Mouse (Mus musculus) embryonic facial prominence, embryonic 11.5 days (tissue): Measurements from ENCODE around the gene AL607142.1. TPM values are rescaled to one million over a fixed set of nuclear protein-coding genes. Genes with fewer than 3 reads are reported as not detected.

ENCODE experiments used
- ATAC-seq: fragments of 200-750 bp; cut with Nextera tagmentation; replicated peaks from 2 replicates; pipeline ENCODE4 v1.8.0; 2017; ENCODE audit warnings: low read depth; ENCODE audit not compliant: insufficient number of reproducible peaks, low FRiP score, low TSS enrichment
- DNase-seq: peaks from one replicate; pipeline ENCODE4 v3.0.0-alpha.2; 2015; ENCODE audit warnings: low spot score
- H3K27ac ChIP-seq: fragments of 300-500 bp; sonication (generic); replicated peaks from 2 replicates; pipeline ENCODE4 v1.5.1; 2014; ENCODE audit warnings: mild to moderate bottlenecking, low read depth, low read length, control low read depth
- H3K27me3 ChIP-seq: fragments of 300-500 bp; sonication (generic); 2 replicates; pipeline ENCODE4 v1.6.1; 2014; ENCODE audit warnings: mild to moderate bottlenecking, low read length, moderate library complexity, mixed read lengths; ENCODE audit not compliant: control insufficient read depth, insufficient read depth
- H3K36me3 ChIP-seq: fragments of 300-500 bp; sonication (generic); replicated peaks from 2 replicates; pipeline ENCODE4 v1.6.1; 2014; ENCODE audit warnings: low read depth, mild to moderate bottlenecking, low read length, moderate library complexity, mixed read lengths; ENCODE audit not compliant: control insufficient read depth, insufficient read depth
- H3K4me1 ChIP-seq: fragments of 300-500 bp; sonication (generic); 2 replicates; pipeline ENCODE4 v1.6.1; 2014; ENCODE audit warnings: low read length, mixed read lengths; ENCODE audit not compliant: control insufficient read depth, insufficient read depth
- H3K4me2 ChIP-seq: fragments of 300-500 bp; sonication (generic); 2 replicates; pipeline ENCODE4 v1.6.1; 2014; ENCODE audit warnings: low read depth, mild to moderate bottlenecking, control low read depth, low read length, moderate library complexity
- H3K4me3 ChIP-seq: fragments of 300-500 bp; sonication (generic); 2 replicates; pipeline ENCODE4 v1.5.1; 2014; ENCODE audit warnings: low read depth, low read length, control low read depth
- H3K9ac ChIP-seq: fragments of 300-500 bp; sonication (generic); replicated peaks from 2 replicates; pipeline ENCODE4 v1.6.1; 2014; ENCODE audit warnings: mild to moderate bottlenecking, control low read depth, low read length
- H3K9me3 ChIP-seq: fragments of 300-500 bp; sonication (generic); replicated peaks from 2 replicates; pipeline ENCODE4 v1.6.1; 2016; ENCODE audit warnings: mild to moderate bottlenecking, low read length, inconsistent platforms, mixed read lengths; ENCODE audit not compliant: control insufficient read depth
- WGBS: fragments of 180-500 bp; shearing (Covaris S2); extraction: QIAGEN DNeasy Blood & Tissue Kit; methylation state at CpG from one replicate; pipeline ENCODE4 v1.1.7; 2014; 5-methylcytosine and 5-hydroxymethylcytosine counted together
- polyA plus RNA-seq: library from polyadenylated mRNA; unstranded; fragments of >200 nt; fragmentation: Nextera tagmentation; extraction: Ambion mirVana; gene quantifications from 2 replicates; pipeline ENCODE4 v1.2.1, GENCODE M21; 2014

AL607142.1 gene
- polyA plus RNA-seq, 1 experiment from 2014 or later: not detected

- no peak overlapping the region for H3K27ac ChIP-seq
- H3K4me2 ChIP-seq: no peak overlapping the region
- no peaks in the 10 kb centered on the region for H3K36me3 ChIP-seq
- DNase-seq: no peak
- H3K4me3 ChIP-seq: no peak overlapping the region
- ATAC-seq: no peak
- 22% methylated on average over 4 of the region's 4 CpGs for WGBS
- H3K9ac ChIP-seq: no peak overlapping the region
- no peaks in the 10 kb centered on the region for H3K27me3 ChIP-seq
- no peaks in the 10 kb centered on the region for H3K4me1 ChIP-seq
- no peaks in the 10 kb centered on the region for H3K9me3 ChIP-seq
Measured at GRCm38 (mm10) chr4:120047060-120047459, 17.7 kb upstream of the AL607142.1 start.

GRCm38 (mm10) chr4:120048274-120048673, 16.5 kb upstream of the AL607142.1 start:
- DNase-seq (no peak), ATAC-seq (no peak)
- no peak overlapping the region for H3K27ac ChIP-seq
- WGBS: 71% methylated on average over 4 of the region's 4 CpGs
- H3K4me2 ChIP-seq: no peak overlapping the region
- no peak overlapping the region for H3K9ac ChIP-seq
- H3K4me3 ChIP-seq: no peak overlapping the region
- H3K4me1 ChIP-seq: no peaks in the 10 kb centered on the region
- H3K27me3 ChIP-seq: no peaks in the 10 kb centered on the region
- H3K9me3 ChIP-seq: no peaks in the 10 kb centered on the region
- H3K36me3 ChIP-seq: no peaks in the 10 kb centered on the region

- Histone ChIP-seq H3K27me3 (no peaks in the 10 kb centered on the region), H3K4me3 (no peak overlapping the region), H3K4me1 (no peaks in the 10 kb centered on the region), H3K36me3 (no peaks in the 10 kb centered on the region), H3K27ac (no peak overlapping the region), H3K4me2 (no peak overlapping the region), H3K9me3 (no peaks in the 10 kb centered on the region), H3K9ac (no peak overlapping the region)
- ATAC-seq: no peak
- WGBS: 84% methylated on average over 3 of the region's 3 CpGs
- no peak for DNase-seq
Measured at GRCm38 (mm10) chr4:120049857-120050256, 14.9 kb upstream of the AL607142.1 start.

- no peak overlapping the region for H3K4me2 ChIP-seq
- H3K9me3 ChIP-seq: no peaks in the 10 kb centered on the region
- no peak overlapping the region for H3K27ac ChIP-seq
- DNase-seq (no peak), ATAC-seq (no peak)
- H3K27me3 ChIP-seq: no peaks in the 10 kb centered on the region
- no peaks in the 10 kb centered on the region for H3K36me3 ChIP-seq
- H3K9ac ChIP-seq: no peak overlapping the region
- H3K4me3 ChIP-seq: no peak overlapping the region
- H3K4me1 ChIP-seq: no peaks in the 10 kb centered on the region
Measured at GRCm38 (mm10) chr4:120052481-120052880, 12.3 kb upstream of the AL607142.1 start.

- WGBS: 90% methylated on average over 11 of the region's 11 CpGs
- Histone ChIP-seq H3K27me3 (no peaks in the 10 kb centered on the region), H3K4me2 (no peak overlapping the region), H3K4me3 (no peak overlapping the region), H3K9ac (no peak overlapping the region), H3K27ac (no peak overlapping the region), H3K9me3 (no peaks in the 10 kb centered on the region), H3K36me3 (no peaks in the 10 kb centered on the region), H3K4me1 (no peaks in the 10 kb centered on the region)
- DNase-seq (no peak), ATAC-seq (no peak)
Measured at GRCm38 (mm10) chr4:120053026-120054005, 11.5 kb upstream of the AL607142.1 start.

- DNase-seq: no peak
- ATAC-seq: no peak
- Histone ChIP-seq H3K27ac (no peak overlapping the region), H3K4me1 (no peaks in the 10 kb centered on the region), H3K9ac (no peak overlapping the region), H3K27me3 (no peaks in the 10 kb centered on the region), H3K4me3 (no peak overlapping the region), H3K4me2 (no peak overlapping the region), H3K36me3 (no peaks in the 10 kb centered on the region), H3K9me3 (no peaks in the 10 kb centered on the region)
- 57% methylated on average over 9 of the region's 9 CpGs for WGBS
Measured at GRCm38 (mm10) chr4:120054145-120054544, 10.7 kb upstream of the AL607142.1 start.

GRCm38 (mm10) chr4:120056451-120056850, 8.3 kb upstream of the AL607142.1 start:
- H3K9ac ChIP-seq: no peak overlapping the region
- no peak overlapping the region for H3K27ac ChIP-seq
- WGBS: 91% methylated on average over 9 of the region's 9 CpGs
- H3K4me3 ChIP-seq: no peak overlapping the region
- ATAC-seq: no peak
- H3K4me1 ChIP-seq: no peaks in the 10 kb centered on the region
- no peaks in the 10 kb centered on the region for H3K27me3 ChIP-seq
- H3K4me2 ChIP-seq: no peak overlapping the region
- no peaks in the 10 kb centered on the region for H3K9me3 ChIP-seq
- no peak for DNase-seq
- H3K36me3 ChIP-seq: no peaks in the 10 kb centered on the region

GRCm38 (mm10) chr4:120057529-120057928, 7.3 kb upstream of the AL607142.1 start:
- WGBS: 72% methylated on average over 8 of the region's 8 CpGs
- Histone ChIP-seq H3K36me3 (no peaks in the 10 kb centered on the region), H3K27me3 (no peaks in the 10 kb centered on the region), H3K9ac (no peak overlapping the region), H3K4me2 (no peak overlapping the region), H3K9me3 (no peaks in the 10 kb centered on the region), H3K4me3 (no peak overlapping the region), H3K4me1 (no peaks in the 10 kb centered on the region), H3K27ac (no peak overlapping the region)
- DNase-seq (no peak), ATAC-seq (no peak)
